Mouse (Mus musculus): ENCODE measurements at regions not wholly inside any gene's neighbourhood (a gene's known extent, or its start where the extent isn't known, plus 50 kb on each side); places are given as distances from the start of the nearest gene placed in this dataset.
"Not testable (repeated sequence)": the region's sequence is repeated elsewhere in the genome, so short reads cannot be mapped to it uniquely, and the experiment has no call there.

- no peak for DNase-seq (ENCODE audit: extremely low spot score in 1 of 2, low spot score in 1 of 2)
Measured at GRCm38 (mm10) chr3:7079073-7079472, 458.8 kb upstream of the 1700008P02Rik start.

- no peak for DNase-seq (ENCODE audit: extremely low spot score in 1 of 2, low spot score in 1 of 2)
Measured at GRCm38 (mm10) chr3:7076850-7077249, 456.6 kb upstream of the 1700008P02Rik start.

- no peak for DNase-seq (ENCODE audit: extremely low spot score in 1 of 2, low spot score in 1 of 2)
Measured at GRCm38 (mm10) chr3:7074488-7074887, 454.2 kb upstream of the 1700008P02Rik start.

GRCm38 (mm10) chr3:7041372-7042057 lies 421.3 kb upstream of the 1700008P02Rik start:
- no peak for DNase-seq (ENCODE audit: extremely low spot score in 1 of 2, low spot score in 1 of 2)

- DNase-seq (ENCODE audit: extremely low spot score in 1 of 2, low spot score in 1 of 2) = no peak
Measured at GRCm38 (mm10) chr3:7035833-7036232, 415.6 kb upstream of the 1700008P02Rik start.

- DNase-seq (ENCODE audit: extremely low spot score in 1 of 2, low spot score in 1 of 2) = peak; percentile 3 to 72
Measured at GRCm38 (mm10) chr3:7027845-7028244, 407.6 kb upstream of the 1700008P02Rik start.

GRCm38 (mm10) chr3:7014345-7014973 lies 394.2 kb upstream of the 1700008P02Rik start:
- no peak for DNase-seq (ENCODE audit: extremely low spot score in 1 of 2, low spot score in 1 of 2)

GRCm38 (mm10) chr3:7013516-7013915 lies 393.3 kb upstream of the 1700008P02Rik start:
- no peak for DNase-seq (ENCODE audit: extremely low spot score in 1 of 2, low spot score in 1 of 2)

GRCm38 (mm10) chr3:7010294-7011087 lies 390.2 kb upstream of the 1700008P02Rik start:
- DNase-seq (ENCODE audit: extremely low spot score in 1 of 2, low spot score in 1 of 2) = peak in 1 of 2 experiments; percentile 38

- DNase-seq (ENCODE audit: extremely low spot score in 1 of 2, low spot score in 1 of 2) = no peak
Measured at GRCm38 (mm10) chr3:7008671-7009217, 388.5 kb upstream of the 1700008P02Rik start.

- DNase-seq (ENCODE audit: extremely low spot score in 1 of 2, low spot score in 1 of 2) = no peak
Measured at GRCm38 (mm10) chr3:7007811-7008359, 387.6 kb upstream of the 1700008P02Rik start.

- DNase-seq (ENCODE audit: extremely low spot score in 1 of 2, low spot score in 1 of 2) = not testable (repeated sequence)
Measured at GRCm38 (mm10) chr3:6991735-6992134, 371.5 kb upstream of the 1700008P02Rik start.

- no peak for DNase-seq (ENCODE audit: extremely low spot score in 1 of 2, low spot score in 1 of 2)
Measured at GRCm38 (mm10) chr3:6984918-6985317, 364.7 kb upstream of the 1700008P02Rik start.

GRCm38 (mm10) chr3:6957681-6958080 lies 337.4 kb upstream of the 1700008P02Rik start:
- DNase-seq (ENCODE audit: extremely low spot score in 1 of 2, low spot score in 1 of 2) = no peak

GRCm38 (mm10) chr3:6932535-6933103 lies 312.4 kb upstream of the 1700008P02Rik start:
- no peak for DNase-seq (ENCODE audit: extremely low spot score in 1 of 2, low spot score in 1 of 2)

- DNase-seq (ENCODE audit: extremely low spot score in 1 of 2, low spot score in 1 of 2) = no peak
Measured at GRCm38 (mm10) chr3:6926737-6927136, 306.5 kb upstream of the 1700008P02Rik start.

- DNase-seq (ENCODE audit: extremely low spot score in 1 of 2, low spot score in 1 of 2) = not testable (repeated sequence)
Measured at GRCm38 (mm10) chr3:6922647-6923046, 302.4 kb upstream of the 1700008P02Rik start.

- DNase-seq (ENCODE audit: extremely low spot score in 1 of 2, low spot score in 1 of 2) = no peak
Measured at GRCm38 (mm10) chr3:6920253-6920652, 300.0 kb upstream of the 1700008P02Rik start.

- DNase-seq (ENCODE audit: extremely low spot score in 1 of 2, low spot score in 1 of 2) = no peak
Measured at GRCm38 (mm10) chr3:6887936-6888335, 267.7 kb upstream of the 1700008P02Rik start.

- DNase-seq (ENCODE audit: extremely low spot score in 1 of 2, low spot score in 1 of 2) = no peak
Measured at GRCm38 (mm10) chr3:6887053-6887700, 266.9 kb upstream of the 1700008P02Rik start.

All from frontal cortex, adult 2 months (tissue).